Mouse (Mus musculus) stomach, embryonic 16.5 days (tissue): ENCODE results near the gene Mlh1. TPM values are rescaled to one million over a fixed set of nuclear protein-coding genes. Genes with fewer than 3 reads are reported as not detected.

Experiments
- ATAC-seq: fragments of 200-750 bp; cut with Nextera tagmentation; 2 replicates; pipeline ENCODE4 v1.8.0; 2017; ENCODE audit warnings: moderate number of reproducible peaks, moderate TSS enrichment; ENCODE audit not compliant: insufficient read depth, low FRiP score
- H3K27ac ChIP-seq: fragments of 300-500 bp; sonication (generic); 2 replicates; pipeline ENCODE4 v1.5.1; 2014; ENCODE audit warnings: low read length
- H3K27me3 ChIP-seq: fragments of 300-500 bp; sonication (generic); 2 replicates; pipeline ENCODE4 v1.6.1; 2014; ENCODE audit warnings: low read length, control low read depth, mixed read lengths; ENCODE audit not compliant: control insufficient read depth, insufficient read depth
- H3K36me3 ChIP-seq: fragments of 300-500 bp; sonication (generic); 2 replicates; pipeline ENCODE4 v1.6.1; 2014; ENCODE audit warnings: low read length; ENCODE audit not compliant: control insufficient read depth, insufficient read depth
- H3K4me1 ChIP-seq: fragments of 300-500 bp; sonication (generic); 2 replicates; pipeline ENCODE4 v1.6.1; 2014; ENCODE audit warnings: low read length, control low read depth, mixed read lengths; ENCODE audit not compliant: control insufficient read depth, insufficient read depth
- H3K4me2 ChIP-seq: fragments of 300-500 bp; sonication (generic); 2 replicates; pipeline ENCODE4 v1.6.1; 2014; ENCODE audit warnings: low read depth, low read length, mixed read lengths
- H3K4me3 ChIP-seq: fragments of 300-500 bp; sonication (generic); replicated peaks from 2 replicates; pipeline ENCODE4 v1.5.1; 2014; ENCODE audit warnings: mild to moderate bottlenecking, low read length
- H3K9ac ChIP-seq: fragments of 300-500 bp; sonication (generic); 2 replicates; pipeline ENCODE4 v1.6.1; 2014; ENCODE audit warnings: low read length
- H3K9me3 ChIP-seq: fragments of 300-500 bp; sonication (generic); replicated peaks from 2 replicates; pipeline ENCODE4 v1.6.1; 2016; ENCODE audit warnings: low read length, control low read depth; ENCODE audit not compliant: control insufficient read depth
- WGBS: fragments of 180-500 bp; shearing (Covaris S2); extraction: QIAGEN DNeasy Blood & Tissue Kit; methylation state at CpG from one replicate; pipeline ENCODE4 v1.1.7; 2014; 5-methylcytosine and 5-hydroxymethylcytosine counted together
- polyA plus RNA-seq: library from polyadenylated mRNA; unstranded; fragments of >200 nt; fragmentation: Nextera tagmentation; extraction: Ambion mirVana; gene quantifications from 2 replicates; pipeline ENCODE4 v1.2.1, GENCODE M21; 2015

The Mlh1 gene
- polyA plus RNA-seq, 1 experiment from 2014 or later = 35.5 TPM

- no peak overlapping the region for H3K4me2 ChIP-seq
- H3K4me1 ChIP-seq = no peaks in the 10 kb centered on the region; the same call in 1 of the 2 replicates
- no peak for ATAC-seq
- H3K36me3 ChIP-seq = 0 out of 2 replicates have a peak, but pooled peaks cover 3% of the 10 kb centered on the region
- H3K27ac ChIP-seq = peak overlapping the region; percentile 52; the same call in 1 of the 2 replicates
- H3K9me3 ChIP-seq = no peaks in the 10 kb centered on the region
- no peaks in the 10 kb centered on the region for H3K27me3 ChIP-seq
- WGBS = 49% methylated on average over 6 of the region's 6 CpGs
- H3K4me3 ChIP-seq = no peak overlapping the region
- no peak overlapping the region for H3K9ac ChIP-seq
Observed at GRCm38 (mm10) chr9:111213501-111213900, 58.1 kb downstream of the Mlh1 start.

- no peak overlapping the region for H3K4me3 ChIP-seq
- no peak for ATAC-seq
- H3K4me1 ChIP-seq = no peaks in the 10 kb centered on the region; the same call in 1 of the 2 replicates
- H3K27me3 ChIP-seq = no peaks in the 10 kb centered on the region
- H3K27ac ChIP-seq = no peak overlapping the region
- no peak overlapping the region for H3K9ac ChIP-seq
- no peak overlapping the region for H3K4me2 ChIP-seq
- WGBS = 70% methylated on average over 10 of the region's 10 CpGs
- no peaks in the 10 kb centered on the region for H3K9me3 ChIP-seq
- H3K36me3 ChIP-seq = no peaks in the 10 kb centered on the region
Observed at GRCm38 (mm10) chr9:111211122-111212041, 60.2 kb downstream of the Mlh1 start.

- no peak overlapping the region for H3K4me2 ChIP-seq
- 87% methylated on average over 4 of the region's 4 CpGs for WGBS
- H3K4me3 ChIP-seq = no peak overlapping the region
- H3K36me3 ChIP-seq = peaks cover 5% of the 10 kb centered on the region; the same call in 1 of the 2 replicates
- H3K9me3 ChIP-seq = no peaks in the 10 kb centered on the region
- no peaks in the 10 kb centered on the region for H3K27me3 ChIP-seq
- no peak overlapping the region for H3K9ac ChIP-seq
- no peak overlapping the region for H3K27ac ChIP-seq
- no peak for ATAC-seq
- H3K4me1 ChIP-seq = no peaks in the 10 kb centered on the region; the same call in 1 of the 2 replicates
Observed at GRCm38 (mm10) chr9:111210412-111210811, 61.2 kb downstream of the Mlh1 start.

DNA sequence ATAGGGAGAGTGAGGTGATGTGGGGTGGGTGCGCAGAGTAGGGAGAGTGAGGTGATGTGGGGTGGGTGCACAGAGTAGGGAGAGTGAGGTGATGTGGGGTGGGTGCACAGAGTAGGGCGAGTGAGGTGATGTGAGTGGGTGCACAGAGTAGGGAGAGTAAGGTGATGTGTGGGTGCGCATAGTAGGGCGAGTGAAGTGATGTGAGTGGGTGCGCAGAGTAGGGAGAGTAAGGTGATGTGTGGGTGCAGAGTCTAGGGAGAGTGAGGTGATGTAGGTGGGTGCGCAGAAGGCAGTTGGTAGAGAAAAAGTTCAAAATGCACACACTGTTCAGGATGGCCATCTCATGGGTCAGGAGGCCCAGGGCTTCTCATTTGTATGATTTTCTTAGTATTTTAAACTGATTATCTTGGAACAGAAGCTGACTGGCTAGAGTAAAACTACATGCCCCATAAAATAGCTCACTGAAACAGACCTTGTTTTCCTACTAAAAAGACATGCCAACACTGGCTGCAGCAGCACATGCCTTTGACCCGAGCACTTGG lies 62.4 kb downstream of the Mlh1 start:
- no peak overlapping the region for H3K4me2 ChIP-seq

GRCm38 (mm10) chr9:111208185-111208584 lies 63.4 kb downstream of the Mlh1 start:
- Histone ChIP-seq H3K4me1 (no peaks in the 10 kb centered on the region; the same call in 1 of the 2 replicates), H3K27ac (no peak overlapping the region), H3K4me3 (no peak overlapping the region), H3K9ac (no peak overlapping the region), H3K9me3 (no peaks in the 10 kb centered on the region), H3K36me3 (peaks cover 7% of the 10 kb centered on the region; the same call in 1 of the 2 replicates), H3K4me2 (no peak overlapping the region), H3K27me3 (no peaks in the 10 kb centered on the region)
- 96% methylated on average over 3 of the region's 3 CpGs for WGBS
- no peak for ATAC-seq

More for the DNA sequence above, 62.4 kb downstream of the Mlh1 start:
- Histone ChIP-seq H3K9me3 (no peaks in the 10 kb centered on the region), H3K27me3 (no peaks in the 10 kb centered on the region), H3K27ac (no peak overlapping the region), H3K9ac (no peak overlapping the region), H3K4me1 (no peaks in the 10 kb centered on the region; the same call in 1 of the 2 replicates), H3K4me3 (no peak overlapping the region), H3K36me3 (peaks cover 7% of the 10 kb centered on the region; the same call in 1 of the 2 replicates)
- 91% methylated on average over 7 of the region's 7 CpGs for WGBS
- no peak for ATAC-seq

DNA sequence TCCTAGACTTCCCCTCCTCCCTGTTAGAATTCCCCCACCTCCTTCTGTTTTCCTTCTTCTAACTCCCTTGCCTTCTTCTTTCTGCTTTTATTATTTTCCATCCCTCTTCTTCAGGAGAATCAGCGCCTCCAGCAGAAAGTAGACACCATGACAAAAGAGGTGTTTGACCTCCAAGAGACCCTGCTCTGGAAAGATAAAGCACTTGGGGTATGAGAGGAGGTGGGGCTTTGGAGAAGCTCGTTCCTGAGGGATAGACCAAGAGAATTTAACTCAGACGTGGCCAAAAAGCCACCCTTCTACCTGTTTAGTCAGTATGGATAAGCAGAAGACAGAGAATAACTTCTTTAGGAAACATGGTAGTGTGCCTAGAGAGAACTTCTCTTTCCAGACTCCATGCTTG lies 63.9 kb downstream of the Mlh1 start:
- Histone ChIP-seq H3K27me3 (no peaks in the 10 kb centered on the region), H3K9me3 (no peaks in the 10 kb centered on the region), H3K4me1 (no peaks in the 10 kb centered on the region), H3K4me2 (no peak overlapping the region), H3K4me3 (no peak overlapping the region), H3K27ac (no peak overlapping the region), H3K36me3 (peaks cover 7% of the 10 kb centered on the region; the same call in 1 of the 2 replicates), H3K9ac (no peak overlapping the region)
- no peak for ATAC-seq
- 35% methylated on average over 3 of the region's 3 CpGs for WGBS

- Histone ChIP-seq H3K36me3 (peaks cover 11% of the 10 kb centered on the region; the same call in 1 of the 2 replicates), H3K9ac (no peak overlapping the region)
Observed at GRCm38 (mm10) chr9:111204601-111205375, 66.8 kb downstream of the Mlh1 start.

GRCm38 (mm10) chr9:111200208-111200607 lies 71.4 kb downstream of the Mlh1 start:
- H3K4me1 ChIP-seq = no peaks in the 10 kb centered on the region
- H3K4me2 ChIP-seq = no peak overlapping the region
- H3K9ac ChIP-seq = no peak overlapping the region
- no peak for ATAC-seq
- H3K36me3 ChIP-seq = 0 out of 2 replicates have a peak, but pooled peaks cover 4% of the 10 kb centered on the region
- H3K27me3 ChIP-seq = no peaks in the 10 kb centered on the region
- no peak overlapping the region for H3K27ac ChIP-seq
- H3K4me3 ChIP-seq = no peak overlapping the region
- H3K9me3 ChIP-seq = no peaks in the 10 kb centered on the region

More at GRCm38 (mm10) chr9:111204601-111205375, 66.8 kb downstream of the Mlh1 start:
- Histone ChIP-seq H3K4me2 (no peak overlapping the region), H3K9me3 (no peaks in the 10 kb centered on the region), H3K27me3 (no peaks in the 10 kb centered on the region), H3K4me1 (no peaks in the 10 kb centered on the region), H3K4me3 (no peak overlapping the region), H3K27ac (peak overlapping the region; percentile 27; the same call in 1 of the 2 replicates)
- no peak for ATAC-seq
- 51% methylated on average over 9 of the region's 9 CpGs for WGBS
